Mouse (Mus musculus) midbrain, embryonic 10.5 days (tissue): ENCODE data around the gene Gm2310. TPM values are rescaled to one million over a fixed set of nuclear protein-coding genes. Genes with fewer than 3 reads are reported as not detected.

Experiments
- polyA plus RNA-seq: library from polyadenylated mRNA; unstranded; fragments of >200 nt; fragmentation: Nextera tagmentation; extraction: Ambion mirVana; gene quantifications from 2 replicates; pipeline ENCODE4 v1.2.1, GENCODE M21; 2016

Gene Gm2310
- polyA plus RNA-seq, 1 experiment from 2014 or later: not detected

Other genes with a start within 250 kb of the Gm2310 start
- gene Nipbl, start 75.5 kb downstream of the Gm2310 start, polyA plus RNA-seq: 15.8 and 17.9 TPM in 2 replicates
- 23.5 and 30.2 TPM in 2 replicates for gene Slc1a3, start 190.8 kb upstream of the Gm2310 start, polyA plus RNA-seq